Comparison of ENCODE assay signal across 8 mouse cellular contexts in genomic region chr4:137993821-137994561, GRCm38 (mm10). TPM values are rescaled to one million over a fixed set of nuclear protein-coding genes. Genes with fewer than 3 reads are reported as not detected.
A peak's percentile ranks its signal among the peaks of the same experiment; 100 is the strongest.
DNase-seq lines count a peak whose midpoint lies in the region; ATAC-seq and TF ChIP-seq lines count a peak whose summit lies in the region.

No protein-coding gene starts in this region.

- H3K4me1 ChIP-seq in intestine, postnatal 0 days (replicated peaks; ENCODE audit: control insufficient read depth, insufficient read depth, low read length): no peaks in the 10 kb centered on the region; the same call in 1 of the 2 replicates
- H3K4me1 ChIP-seq in liver, embryonic 15.5 days (replicated peaks): peaks cover 32% of the 10 kb centered on the region

- H3K27me3 ChIP-seq in intestine, postnatal 0 days (replicated peaks; ENCODE audit: control insufficient read depth, insufficient read depth, low read length): no peaks in the 10 kb centered on the region
- H3K27me3 ChIP-seq in liver, embryonic 15.5 days: peaks cover 34% of the 10 kb centered on the region

- no peak for TF ChIP-seq CTCF in intestine, postnatal 0 days (IDR thresholded peaks at IDR 0.05; ENCODE audit: low read depth)

- H3K36me3 ChIP-seq in intestine, postnatal 0 days (ENCODE audit: control insufficient read depth, insufficient read depth): peaks cover 22% of the 10 kb centered on the region
- H3K36me3 ChIP-seq in liver, embryonic 15.5 days (replicated peaks): peaks cover 18% of the 10 kb centered on the region

- peak; percentile 27 to 35 for DNase-seq in left cerebral cortex, postnatal 14 days (ENCODE audit: low spot score in 2 of 2)
- no peak for DNase-seq in left cerebral cortex, adult 9 months (ENCODE audit: low spot score in 2 of 2)
- peak; percentile 60 to 66 for DNase-seq in cerebellum, postnatal 14 days
- DNase-seq in gastrocnemius, postnatal 25 days: peak; percentile 46
- DNase-seq in natural killer cell, adult 2 months (ENCODE audit: low spot score in 2 of 2): peak; percentile 18 to 28
- DNase-seq in testis, postnatal 14 days (ENCODE audit: low spot score): peak; percentile 55

- peak overlapping the region; percentile 93 for H3K4me3 ChIP-seq in intestine, postnatal 0 days (ENCODE audit: low read depth, low read length)
- peak overlapping the region; percentile 90 for H3K4me3 ChIP-seq in liver, embryonic 15.5 days (replicated peaks)

- WGBS in intestine, postnatal 0 days: under 1% methylated on average over 51 of the region's 60 CpGs
- WGBS in liver, embryonic 15.5 days (ENCODE audit: insufficient replicate concordance): under 1% methylated on average over 58 of the region's 60 CpGs

- H3K9ac ChIP-seq in intestine, postnatal 0 days (ENCODE audit: low read depth, low read length): peak overlapping the region; percentile 98
- H3K9ac ChIP-seq in liver, embryonic 15.5 days: peak overlapping the region; percentile 90

- intact Hi-C loops in left cerebral cortex, postnatal 14 days (cut with DNase I): loop anchor here (10.0 kb wide), 1 partner anchor 111 kb away; no protein-coding TSS in a partner anchor

- peak overlapping the region; percentile 85 for H3K4me2 ChIP-seq in intestine, postnatal 0 days (replicated peaks; ENCODE audit: low read depth)
- H3K4me2 ChIP-seq in liver, embryonic 15.5 days: peak overlapping the region; percentile 95

- peak; percentile 6; the same call in 1 of the 2 replicates for ATAC-seq in intestine, postnatal 0 days
- ATAC-seq in liver, embryonic 15.5 days (ENCODE audit: insufficient read depth): peak; percentile 33; the same call in 1 of the 2 replicates

- no peaks in the 10 kb centered on the region for H3K9me3 ChIP-seq in intestine, postnatal 0 days (ENCODE audit: control insufficient read depth)
- no peaks in the 10 kb centered on the region for H3K9me3 ChIP-seq in liver, embryonic 15.5 days (replicated peaks)

- H3K27ac ChIP-seq in intestine, postnatal 0 days (ENCODE audit: low read depth, low read length): peak overlapping the region; percentile 91
- H3K27ac ChIP-seq in liver, embryonic 15.5 days (replicated peaks): peak overlapping the region; percentile 83

RNA-seq across cellular contexts. Expression of gene Eif4g3, which starts 1.2 kb away (rescaled TPM):
- 100 to 1,000 TPM; 199 TPM for total RNA-seq in left cerebral cortex, postnatal 14 days (2021)
- total RNA-seq in gastrocnemius, postnatal 25 days (2021): 10 to 100 TPM; 93.1 to 94.8 TPM
- polyA plus RNA-seq in intestine, postnatal 0 days (2015; fragmentation: Nextera tagmentation; extraction: Ambion mirVana): 11.9 and 12.5 TPM in 2 replicates
- 6.3 and 8.5 TPM in 2 replicates for polyA plus RNA-seq in liver, embryonic 15.5 days (2015; fragmentation: Nextera tagmentation; extraction: Ambion mirVana)

Comparison
In these comparisons a context has a peak if more than half of its experiments do, and no peak if none do; other contexts are left out.
1. DNase-seq: peak in left cerebral cortex, postnatal 14 days (2 of 2), cerebellum, postnatal 14 days (2 of 2), gastrocnemius, postnatal 25 days (single experiment), natural killer cell, adult 2 months (2 of 2) and testis, postnatal 14 days (single experiment); none in left cerebral cortex, adult 9 months (0 of 2).